ENCODE assay signal across 25 mouse cellular contexts in genomic region chr9:98837537-98838074, GRCm38 (mm10). TPM values are rescaled to one million over a fixed set of nuclear protein-coding genes. Genes with fewer than 3 reads are reported as not detected.
"Had no signal": no experiment of that assay in that cellular context is flagged by ENCODE, and none has a peak within 500 bp of the region (broad histone marks: within the 10 kb centered on the region; RNA-seq: fewer than 3 reads in every experiment).

No protein-coding gene starts in this region.

- ATAC-seq: midbrain, embryonic 16.5 days had no signal

- H3K4me3 ChIP-seq: midbrain, embryonic 10.5 days; midbrain, embryonic 12.5 days; myocyte; neural tube, embryonic 13.5 days; neural tube, embryonic 15.5 days had no signal

- H3K27me3 ChIP-seq: midbrain, embryonic 12.5 days; neural tube, embryonic 13.5 days; neural tube, embryonic 15.5 days had no signal

- DNase-seq: lung, embryonic 14.5 days; lung, postnatal 4 days; midbrain, embryonic 14.5 days; retina, postnatal 1 day; right cerebral cortex, adult 18-20 months; right cerebral cortex, postnatal 25 days; right cerebral cortex, postnatal 4 days; spleen, adult 18-20 months; thymus, adult 18-20 months; thymus, postnatal 14 days; thymus, postnatal 36 days had no signal

- H3K4me2 ChIP-seq: lung, embryonic 14.5 days; midbrain, embryonic 12.5 days; neural tube, embryonic 13.5 days; neural tube, embryonic 15.5 days had no signal

- H3K36me3 ChIP-seq: midbrain, embryonic 10.5 days; midbrain, embryonic 12.5 days; neural tube, embryonic 13.5 days; neural tube, embryonic 15.5 days had no signal

- H3K27ac ChIP-seq: liver, embryonic 14.5 days; midbrain, embryonic 10.5 days; midbrain, embryonic 12.5 days; neural tube, embryonic 13.5 days; neural tube, embryonic 15.5 days had no signal

- H3K9ac ChIP-seq: liver, embryonic 14.5 days; lung, embryonic 14.5 days; midbrain, embryonic 12.5 days; neural tube, embryonic 13.5 days; neural tube, embryonic 15.5 days had no signal

- H3K9me3 ChIP-seq: neural tube, embryonic 13.5 days; neural tube, embryonic 15.5 days had no signal

- H3K4me1 ChIP-seq: neural tube, embryonic 13.5 days; neural tube, embryonic 15.5 days had no signal

RNA-seq across cellular contexts. Expression of gene Prr23a1, which starts 4.7 kb away (rescaled TPM):
- polyA plus RNA-seq: liver, embryonic 14.5 days; liver, embryonic 16.5 days; lung, embryonic 14.5 days; lung, embryonic 16.5 days; midbrain, embryonic 10.5 days; midbrain, embryonic 12.5 days; midbrain, embryonic 14.5 days; midbrain, embryonic 16.5 days; myocyte; neural tube, embryonic 11.5 days; neural tube, embryonic 13.5 days; small intestine, adult 2 months; stomach, embryonic 14.5 days; stomach, embryonic 16.5 days; thymus, postnatal 0 days had no signal

RNA-seq across cellular contexts. Expression of gene Prr23a2, which starts 18.7 kb away (rescaled TPM):
- polyA plus RNA-seq: liver, embryonic 14.5 days; liver, embryonic 16.5 days; lung, embryonic 14.5 days; lung, embryonic 16.5 days; midbrain, embryonic 10.5 days; midbrain, embryonic 12.5 days; midbrain, embryonic 14.5 days; midbrain, embryonic 16.5 days; myocyte; neural tube, embryonic 11.5 days; neural tube, embryonic 13.5 days; neural tube, embryonic 15.5 days; small intestine, adult 2 months; stomach, embryonic 14.5 days; stomach, embryonic 16.5 days; thymus, postnatal 0 days had no signal

RNA-seq across cellular contexts. Expression of gene Prr23a3, which starts 27.0 kb away (rescaled TPM):
- polyA plus RNA-seq: liver, embryonic 14.5 days; liver, embryonic 16.5 days; lung, embryonic 14.5 days; lung, embryonic 16.5 days; midbrain, embryonic 12.5 days; midbrain, embryonic 14.5 days; midbrain, embryonic 16.5 days; myocyte; neural tube, embryonic 13.5 days; neural tube, embryonic 15.5 days; small intestine, adult 2 months; stomach, embryonic 14.5 days; stomach, embryonic 16.5 days; thymus, postnatal 0 days had no signal
